Mouse (Mus musculus) right cerebral cortex, postnatal 25 days (tissue): ENCODE measurements around the gene Mgea5.

Experiments
- DNase-seq: peaks from one replicate; pipeline ENCODE4 v3.0.0; 2022

The Mgea5 gene

GRCm38 (mm10) chr19:45747028-45747867, 36.4 kb downstream of the Mgea5 start:
- peak; percentile 69 for DNase-seq

- peak; percentile 56 for DNase-seq
Measured at GRCm38 (mm10) chr19:45746153-45747020, 37.2 kb downstream of the Mgea5 start.

- no peak for DNase-seq
Measured at GRCm38 (mm10) chr19:45745344-45746152, 38.1 kb downstream of the Mgea5 start.

GRCm38 (mm10) chr19:45743619-45744018, 40.0 kb downstream of the Mgea5 start:
- no peak for DNase-seq

GRCm38 (mm10) chr19:45742984-45743575, 40.6 kb downstream of the Mgea5 start:
- DNase-seq = no peak

- no peak for DNase-seq
Measured at GRCm38 (mm10) chr19:45742218-45742983, 41.2 kb downstream of the Mgea5 start, which contains the start of gene Fgf8. Fgf8 (minus strand) TSS chr19:45742915.

GRCm38 (mm10) chr19:45741431-45742217, 42.0 kb downstream of the Mgea5 start:
- no peak for DNase-seq

GRCm38 (mm10) chr19:45740817-45741216, 42.8 kb downstream of the Mgea5 start:
- DNase-seq = no peak

GRCm38 (mm10) chr19:45740233-45740632, 43.4 kb downstream of the Mgea5 start:
- no peak for DNase-seq

GRCm38 (mm10) chr19:45738521-45738920, 45.1 kb downstream of the Mgea5 start:
- no peak for DNase-seq

- DNase-seq = no peak
Measured at GRCm38 (mm10) chr19:45737846-45738484, 45.7 kb downstream of the Mgea5 start.

GRCm38 (mm10) chr19:45737208-45737845, 46.3 kb downstream of the Mgea5 start:
- DNase-seq = no peak

- peak; percentile 52 for DNase-seq
Measured at GRCm38 (mm10) chr19:45736855-45737207, 46.8 kb downstream of the Mgea5 start.

- no peak for DNase-seq
Measured at GRCm38 (mm10) chr19:45736241-45736640, 47.4 kb downstream of the Mgea5 start.

- no peak for DNase-seq
Measured at GRCm38 (mm10) chr19:45734762-45735161, 48.9 kb downstream of the Mgea5 start.

GRCm38 (mm10) chr19:45734191-45734590, 49.4 kb downstream of the Mgea5 start:
- DNase-seq = no peak

- DNase-seq = no peak
Measured at GRCm38 (mm10) chr19:45733564-45733963, 50.1 kb downstream of the Mgea5 start.

- no peak for DNase-seq
Measured at GRCm38 (mm10) chr19:45731658-45732057, 52.0 kb downstream of the Mgea5 start.

- no peak for DNase-seq
Measured at GRCm38 (mm10) chr19:45730042-45730441, 53.6 kb downstream of the Mgea5 start.

GRCm38 (mm10) chr19:45727231-45727630, 56.4 kb downstream of the Mgea5 start:
- no peak for DNase-seq
